Mouse (Mus musculus): ENCODE results near the gene Rabep2. TPM values are rescaled to one million over a fixed set of nuclear protein-coding genes. Genes with fewer than 3 reads are reported as not detected.
A peak's percentile ranks its signal among the peaks of the same experiment; 100 is the strongest.
"Not testable (repeated sequence)": the region's sequence is repeated elsewhere in the genome, so short reads cannot be mapped to it uniquely, and the experiment has no call there.

Rabep2 gene
- total RNA-seq, 2 experiments from 2014 or later: 10.8 to 13.1 TPM

GRCm38 (mm10) chr7:126463547-126463946 is 35.0 kb downstream of the Rabep2 start:
- DNase-seq (ENCODE audit: low spot score in 2 of 2): no peak

- DNase-seq (ENCODE audit: low spot score in 2 of 2): no peak
Measured at GRCm38 (mm10) chr7:126464121-126464520, 35.6 kb downstream of the Rabep2 start.

- no peak for DNase-seq (ENCODE audit: low spot score in 2 of 2)
Measured at GRCm38 (mm10) chr7:126464836-126465235, 36.3 kb downstream of the Rabep2 start.

DNA sequence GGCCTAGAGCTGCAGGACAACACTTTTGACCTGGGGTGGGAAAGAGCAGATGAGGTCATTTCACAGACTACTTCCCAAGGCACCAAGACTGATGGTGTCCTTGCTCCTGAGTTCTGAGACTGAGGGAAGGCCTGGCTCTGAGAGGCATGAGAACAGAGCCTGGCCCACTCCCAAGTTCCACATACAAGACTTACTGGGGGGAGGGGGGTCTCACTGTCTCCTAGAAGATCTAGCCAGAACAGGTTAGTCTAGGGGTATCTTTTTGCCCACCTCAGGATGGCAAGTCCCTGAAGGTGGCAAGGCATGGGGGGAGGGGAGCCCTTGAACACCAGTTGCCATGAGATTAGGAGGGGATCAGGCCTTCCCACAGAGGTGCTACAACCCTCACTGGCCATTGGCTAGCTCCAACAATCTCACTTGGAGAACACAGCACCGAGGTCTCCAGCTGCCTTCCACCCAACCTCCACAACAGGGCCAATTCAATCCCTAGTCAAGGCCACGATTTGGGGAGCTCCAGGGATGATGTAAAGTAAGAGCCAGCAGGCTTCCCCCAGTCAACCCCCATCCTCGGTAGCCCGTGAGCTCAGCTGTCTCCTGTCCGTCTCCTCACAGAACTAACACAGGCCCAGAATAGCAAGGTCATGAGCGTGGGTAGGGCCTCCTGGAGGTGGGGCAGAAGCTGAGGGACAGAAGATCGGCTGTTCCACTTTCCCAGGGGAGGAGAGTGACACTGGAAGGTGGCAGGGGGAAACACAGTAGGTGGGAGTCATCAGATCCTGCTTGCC is 36.9 kb downstream of the Rabep2 start:
- no peak for DNase-seq (ENCODE audit: low spot score in 2 of 2)

GRCm38 (mm10) chr7:126466116-126466515 is 37.6 kb downstream of the Rabep2 start:
- no peak for DNase-seq (ENCODE audit: low spot score in 2 of 2)

DNA sequence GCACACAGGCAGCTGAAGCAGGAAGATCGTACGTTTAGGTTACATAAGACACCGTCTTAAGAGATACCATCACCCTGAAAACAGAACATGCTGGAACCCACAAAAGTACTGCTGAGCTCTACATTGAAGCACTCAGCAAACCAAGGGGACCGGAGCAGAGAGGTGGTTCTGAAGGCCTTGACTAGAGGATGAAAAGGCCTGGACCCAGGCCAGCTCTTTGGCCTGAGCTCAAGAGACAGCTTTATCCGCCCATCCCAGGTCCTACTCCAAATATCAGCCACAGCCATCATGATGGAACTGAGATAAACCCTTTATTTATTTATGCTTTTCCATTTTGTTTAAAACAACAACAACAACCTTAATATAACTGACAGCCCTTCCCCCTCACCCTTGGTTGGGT is 38.1 kb downstream of the Rabep2 start:
- DNase-seq (ENCODE audit: low spot score in 2 of 2): no peak

DNA sequence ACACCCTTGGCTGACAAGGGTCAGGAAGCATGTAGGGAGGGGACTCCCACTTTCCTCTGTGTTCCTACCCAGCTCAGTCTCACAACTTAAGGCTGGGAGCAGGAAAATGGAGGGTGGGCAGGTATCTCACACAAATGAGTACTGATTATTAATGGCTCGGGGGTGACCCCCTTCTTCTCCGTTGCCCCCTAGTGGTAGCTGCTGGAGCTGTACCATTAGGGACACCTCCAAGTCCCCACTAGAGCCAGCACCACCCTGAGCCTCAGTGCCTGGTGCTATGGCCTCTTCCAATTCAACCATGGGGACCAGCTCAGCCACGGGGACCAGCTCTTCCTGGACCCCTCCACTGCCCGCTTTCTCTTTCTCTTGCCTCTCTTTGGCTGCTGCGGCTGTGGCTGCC is 38.7 kb downstream of the Rabep2 start:
- DNase-seq (ENCODE audit: low spot score in 2 of 2): peak; percentile 46 to 54

- DNase-seq (ENCODE audit: low spot score in 2 of 2): no peak
Measured at GRCm38 (mm10) chr7:126467834-126468627, 39.5 kb downstream of the Rabep2 start.

DNA sequence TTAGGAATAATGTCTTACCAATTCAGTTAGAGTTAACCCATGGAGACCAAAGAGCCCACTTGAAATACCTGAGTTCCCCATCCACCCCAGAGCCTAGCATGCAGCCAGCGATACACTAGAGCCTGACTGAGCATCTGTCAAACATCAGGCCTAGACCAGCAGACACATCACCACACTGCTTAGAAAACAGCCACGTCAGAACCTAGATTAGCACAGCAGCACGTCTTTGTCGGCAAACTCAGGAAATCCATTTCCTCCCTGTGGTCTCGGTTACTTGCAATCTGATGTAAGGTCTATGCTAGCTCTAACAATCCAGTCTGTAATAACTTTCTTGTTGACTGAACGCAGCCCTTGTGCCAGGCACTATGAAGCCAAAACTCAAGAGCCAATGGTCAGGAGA is 41.5 kb downstream of the Rabep2 start:
- no peak for DNase-seq (ENCODE audit: low spot score in 2 of 2)

DNA sequence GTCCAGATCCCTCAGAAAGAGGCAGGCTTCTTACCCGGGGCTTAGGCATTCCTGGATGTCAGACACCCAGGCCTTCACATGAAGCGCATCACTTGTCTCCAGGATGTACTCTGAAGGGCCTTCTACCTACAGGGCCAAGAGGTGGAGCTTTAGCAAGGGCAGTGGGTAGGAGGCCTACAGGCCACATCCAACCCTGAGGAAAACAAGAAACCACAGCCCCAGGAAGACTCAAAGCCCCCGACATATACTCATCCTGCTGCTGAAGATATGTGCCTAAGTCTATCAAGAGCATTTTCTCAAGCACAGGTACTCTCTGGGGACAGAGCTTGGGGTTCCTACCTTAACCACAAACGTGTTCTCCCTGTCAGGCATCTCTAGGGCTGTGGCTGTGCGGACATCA is 42.8 kb downstream of the Rabep2 start:
- no peak for DNase-seq (ENCODE audit: low spot score in 2 of 2)

- DNase-seq (ENCODE audit: low spot score in 2 of 2): no peak
Measured at GRCm38 (mm10) chr7:126471853-126472252, 43.3 kb downstream of the Rabep2 start.

- no peak for DNase-seq (ENCODE audit: low spot score in 2 of 2)
Measured at GRCm38 (mm10) chr7:126472306-126472705, 43.7 kb downstream of the Rabep2 start.

DNA sequence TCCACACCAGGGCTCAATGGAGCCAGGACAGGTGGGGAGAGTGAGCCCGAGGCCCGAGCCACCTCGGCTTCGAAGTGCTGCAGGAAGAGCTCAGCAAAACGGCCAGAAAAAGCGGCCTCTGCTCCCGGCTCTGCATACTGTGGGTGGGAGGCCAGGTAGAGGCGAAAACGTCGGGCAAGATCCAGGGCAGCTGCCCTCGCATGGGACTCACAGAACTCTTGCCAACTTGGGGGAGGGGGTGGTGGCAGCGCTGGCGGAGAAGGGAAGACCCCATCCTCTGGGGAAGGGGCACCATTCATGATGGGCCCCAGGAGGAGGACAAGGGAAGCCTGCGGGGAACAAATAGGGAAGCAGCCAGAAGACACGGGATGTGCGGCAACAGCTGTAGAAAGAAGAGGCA is 44.2 kb downstream of the Rabep2 start:
- DNase-seq (ENCODE audit: low spot score in 2 of 2): no peak

GRCm38 (mm10) chr7:126473470-126474086 is 45.0 kb downstream of the Rabep2 start:
- DNase-seq (ENCODE audit: low spot score in 2 of 2): no peak

- DNase-seq (ENCODE audit: low spot score in 2 of 2): no peak
Measured at GRCm38 (mm10) chr7:126474486-126474955, 46.0 kb downstream of the Rabep2 start.

DNA sequence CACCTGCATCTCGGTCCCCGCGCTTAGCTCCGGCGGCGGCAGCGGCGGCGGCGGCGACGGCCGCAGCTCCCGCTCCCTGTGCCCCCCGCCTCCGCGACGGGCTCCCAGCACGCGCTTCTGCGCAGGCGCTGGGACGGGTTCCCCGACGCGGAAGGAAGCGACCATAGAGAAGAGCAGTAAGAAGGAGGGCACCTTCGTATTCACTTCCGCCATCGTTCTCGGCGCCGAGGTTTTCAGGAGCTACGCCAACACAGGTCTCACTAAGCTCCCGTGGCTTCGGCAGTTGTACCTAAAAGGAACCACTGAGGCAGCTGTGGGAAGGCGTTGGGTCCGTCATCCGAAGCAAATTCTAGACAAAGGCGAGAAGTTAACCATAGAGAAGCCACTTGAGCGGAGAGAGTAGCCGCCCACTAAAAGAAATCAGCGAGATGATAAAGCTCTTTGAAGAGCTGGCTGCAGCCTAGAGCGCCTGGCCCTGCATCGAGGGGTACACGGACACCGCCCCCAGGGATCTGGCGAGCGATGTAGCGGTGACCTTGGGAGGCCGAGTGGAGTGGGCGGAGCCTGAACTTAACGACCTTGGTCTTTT is 46.5 kb downstream of the Rabep2 start, which contains the start of gene Sh2b1:
Gene Sh2b1, minus strand, starts transcription at position 432 of the 589 bp plus-strand sequence.
- peak; percentile 84 to 88 for DNase-seq (ENCODE audit: low spot score in 2 of 2)

GRCm38 (mm10) chr7:126481699-126482098 is 53.1 kb downstream of the Rabep2 start:
- no peak for DNase-seq (ENCODE audit: low spot score in 2 of 2)

DNA sequence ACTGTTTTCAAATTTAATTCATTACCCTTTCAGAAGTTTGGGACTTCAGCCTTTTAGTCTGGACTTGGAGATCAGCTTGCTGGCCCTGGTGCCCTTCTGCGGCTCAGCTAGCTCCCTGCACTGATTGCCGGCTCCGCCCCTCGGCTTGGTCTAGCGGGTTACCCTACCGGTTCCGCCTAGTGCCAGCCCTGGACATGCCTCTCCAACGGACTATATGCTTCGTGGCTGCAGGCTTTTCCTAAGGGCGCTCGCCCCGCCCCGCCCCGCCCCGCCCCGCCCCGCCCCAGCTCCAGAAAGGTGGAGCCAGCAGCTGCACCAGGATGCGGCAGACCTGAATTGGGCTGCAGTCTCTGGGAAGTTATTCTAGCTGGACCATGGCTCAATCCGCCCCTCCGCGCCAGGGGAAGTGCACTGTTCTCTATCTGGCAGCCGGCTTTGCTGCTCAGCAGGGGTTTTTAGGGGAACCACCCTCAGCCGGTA is 53.9 kb downstream of the Rabep2 start:
- peak; percentile 42 to 64 for DNase-seq (ENCODE audit: low spot score in 2 of 2)

DNA sequence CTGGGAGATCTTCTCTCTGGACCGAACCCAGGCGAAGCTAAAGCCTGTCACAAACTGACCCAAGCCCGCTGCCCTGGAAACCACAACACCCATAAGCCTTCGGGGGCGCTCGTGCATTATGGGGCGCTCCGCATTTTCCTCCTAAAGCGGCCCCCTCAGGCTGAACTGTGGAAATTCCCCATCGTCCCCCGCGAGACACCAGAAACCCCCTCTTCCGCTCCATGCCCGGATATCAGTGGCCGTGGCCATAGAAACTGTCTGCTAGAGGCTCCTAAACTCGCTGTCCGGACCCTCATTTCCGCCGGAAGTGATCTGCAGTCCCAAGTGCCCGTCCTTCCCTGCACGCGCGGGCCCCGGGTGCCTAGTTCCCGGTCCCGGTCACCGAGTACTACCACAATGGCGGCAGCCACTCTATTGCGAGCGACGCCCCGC is 58.5 kb downstream of the Rabep2 start, which contains the start of gene Tufm:
Gene Tufm, plus strand, starts transcription at position 310 of the 432 bp plus-strand sequence.
- peak; percentile 94 to 95 for DNase-seq (ENCODE audit: low spot score in 2 of 2)

DNA sequence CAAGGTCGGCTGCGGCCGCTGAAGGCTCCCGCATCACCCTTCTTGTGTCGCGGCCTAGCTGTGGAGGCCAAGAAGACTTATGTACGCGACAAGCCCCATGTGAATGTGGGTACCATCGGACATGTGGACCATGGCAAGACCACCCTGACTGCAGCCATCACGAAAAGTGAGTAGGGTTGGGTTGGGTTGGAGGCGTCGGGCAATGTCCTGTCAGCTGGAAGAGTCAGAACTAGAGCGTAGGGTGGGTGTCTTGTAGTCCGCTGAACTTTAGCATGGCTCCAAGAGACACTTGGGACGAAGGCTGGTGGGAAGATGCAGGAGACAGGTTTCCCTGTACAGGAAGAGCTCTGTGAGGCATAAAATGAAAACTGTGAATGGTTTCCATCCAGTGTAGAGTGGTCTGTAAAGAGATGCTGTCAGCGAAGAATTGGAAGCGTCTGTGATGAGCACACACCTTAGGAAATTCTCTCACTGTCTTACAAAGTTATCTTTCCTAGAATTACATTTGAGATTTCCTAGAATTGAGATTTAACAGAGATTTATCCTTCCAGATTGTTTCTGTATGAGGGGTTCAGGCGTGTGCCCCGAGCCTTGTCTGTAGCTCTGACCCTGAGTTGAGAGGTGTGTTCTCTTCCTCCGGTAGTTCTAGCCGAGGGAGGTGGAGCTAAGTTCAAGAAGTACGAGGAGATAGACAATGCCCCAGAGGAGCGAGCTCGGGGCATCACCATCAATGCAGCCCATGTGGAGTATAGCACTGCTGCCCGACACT is 59.2 kb downstream of the Rabep2 start:
- not testable (repeated sequence) for DNase-seq (ENCODE audit: low spot score in 2 of 2)
